Mouse (Mus musculus): ENCODE results near the gene Tcf7. TPM values are rescaled to one million over a fixed set of nuclear protein-coding genes. Genes with fewer than 3 reads are reported as not detected.

Tcf7 gene
- total RNA-seq, 2 experiments from 2014 or later: 0.55 to 6.6 TPM

GRCm38 (mm10) chr11:52268104-52268835 lies 14.5 kb downstream of the Tcf7 start:
- no peak for DNase-seq

- no peak for DNase-seq
These were observed 15.5 kb downstream of the Tcf7 start for GRCm38 (mm10) chr11:52267271-52267670.

DNA sequence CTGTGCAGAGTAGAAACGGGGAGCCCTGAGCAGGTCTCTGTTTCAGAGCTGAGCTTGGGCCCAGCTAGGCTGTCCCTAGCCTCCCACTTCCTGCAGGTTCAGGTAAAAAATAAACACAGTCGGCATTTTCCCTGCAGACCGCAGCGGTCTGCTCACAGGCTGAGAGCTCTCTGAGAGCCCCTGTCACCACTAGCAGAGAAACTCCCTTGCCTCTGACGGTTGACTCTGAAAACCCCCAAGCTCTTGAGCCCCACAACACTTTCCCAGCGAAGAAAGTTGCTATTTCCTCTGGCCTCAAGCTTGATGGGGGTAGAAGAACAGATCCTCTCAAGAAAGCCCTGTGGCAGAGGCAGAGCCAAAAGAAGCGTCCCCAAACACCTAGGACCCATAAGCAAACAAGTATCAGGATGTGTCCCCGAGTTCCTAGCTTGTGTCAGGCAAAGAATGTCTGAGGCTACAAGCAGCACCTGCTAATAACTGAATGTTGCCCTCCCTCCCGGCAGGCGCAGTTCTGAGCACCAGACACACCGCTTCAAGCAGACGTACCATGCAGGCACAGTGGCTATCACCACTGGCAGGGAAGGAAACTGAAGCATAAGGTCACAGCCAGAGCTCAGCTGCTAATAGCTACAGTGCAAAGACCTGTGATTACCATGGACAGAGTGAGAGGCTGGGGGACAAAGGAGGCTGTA lies 17.1 kb downstream of the Tcf7 start:
- no peak for DNase-seq

GRCm38 (mm10) chr11:52264871-52265270 lies 17.9 kb downstream of the Tcf7 start:
- no peak for DNase-seq

DNA sequence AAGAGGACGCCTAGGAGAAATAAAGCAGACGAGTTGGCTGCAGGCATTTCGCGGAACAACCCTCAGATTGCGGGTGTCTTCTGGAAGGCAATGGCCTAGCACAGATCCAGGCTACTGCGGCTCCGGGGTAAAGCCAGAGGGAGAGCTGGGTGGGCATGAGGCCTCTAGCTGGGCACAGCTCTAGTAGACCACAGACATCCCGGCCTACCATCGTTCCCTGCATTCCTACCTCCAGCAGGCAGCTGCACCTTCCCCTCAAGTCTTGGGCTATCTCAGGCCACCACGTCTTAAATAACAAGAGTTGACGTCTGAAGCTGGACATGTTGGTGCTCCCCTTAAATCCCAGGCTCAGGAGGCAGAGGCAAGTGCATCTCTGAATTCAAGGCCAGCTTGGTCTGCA lies 20.5 kb downstream of the Tcf7 start:
- no peak for DNase-seq

GRCm38 (mm10) chr11:52261937-52262336 lies 20.9 kb downstream of the Tcf7 start:
- peak; percentile 26 to 51 for DNase-seq

GRCm38 (mm10) chr11:52260878-52261277 lies 21.9 kb downstream of the Tcf7 start:
- no peak for DNase-seq

- DNase-seq: no peak
These were observed 24.1 kb downstream of the Tcf7 start for GRCm38 (mm10) chr11:52258711-52259110.

- no peak for DNase-seq
These were observed 25.4 kb downstream of the Tcf7 start for GRCm38 (mm10) chr11:52257376-52257775.

DNA sequence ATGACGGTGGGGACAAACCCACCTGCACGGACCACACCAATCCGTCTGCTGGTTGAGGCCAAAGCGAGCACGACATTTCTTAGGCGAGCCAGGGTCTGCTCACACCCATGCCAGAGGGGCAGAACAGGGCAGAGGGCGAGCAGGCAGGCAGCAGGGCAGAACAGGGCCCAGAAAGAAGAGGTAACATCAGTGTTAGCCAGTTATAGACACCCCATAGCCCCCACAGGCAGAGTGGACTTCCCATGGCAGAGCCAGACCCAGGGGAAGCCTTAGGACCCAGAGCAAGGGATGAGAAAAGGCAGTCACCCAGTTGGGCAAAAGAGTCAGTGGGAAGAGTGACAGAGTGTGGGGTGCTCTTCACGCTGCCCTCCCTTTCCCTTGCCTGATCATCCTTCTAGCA lies 27.7 kb downstream of the Tcf7 start:
- no peak for DNase-seq

- DNase-seq: peak; percentile 71 to 78
These were observed 29.0 kb downstream of the Tcf7 start for GRCm38 (mm10) chr11:52253674-52254375.

DNA sequence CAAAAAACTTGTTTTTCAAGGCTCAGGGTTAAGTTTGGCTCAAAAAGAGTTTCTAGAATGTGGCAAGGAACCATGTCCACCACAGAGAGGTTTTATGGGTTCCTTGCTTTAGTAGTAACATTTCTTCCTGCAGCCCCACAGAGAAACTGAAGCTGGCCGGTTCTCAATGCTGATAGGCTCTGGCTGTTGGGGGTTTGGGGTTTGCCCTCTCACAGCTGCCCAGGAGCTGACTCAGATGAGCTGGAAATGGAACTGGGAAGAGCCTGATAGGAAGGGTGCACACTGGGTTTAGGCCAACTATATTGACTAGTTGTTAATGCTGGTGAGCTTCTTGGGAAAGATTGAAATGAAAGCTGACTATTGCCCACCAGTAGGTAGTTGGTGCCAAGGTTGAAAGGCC lies 30.1 kb downstream of the Tcf7 start:
- peak; percentile 21 to 41 for DNase-seq

GRCm38 (mm10) chr11:52251770-52252169 lies 31.0 kb downstream of the Tcf7 start:
- no peak for DNase-seq

DNA sequence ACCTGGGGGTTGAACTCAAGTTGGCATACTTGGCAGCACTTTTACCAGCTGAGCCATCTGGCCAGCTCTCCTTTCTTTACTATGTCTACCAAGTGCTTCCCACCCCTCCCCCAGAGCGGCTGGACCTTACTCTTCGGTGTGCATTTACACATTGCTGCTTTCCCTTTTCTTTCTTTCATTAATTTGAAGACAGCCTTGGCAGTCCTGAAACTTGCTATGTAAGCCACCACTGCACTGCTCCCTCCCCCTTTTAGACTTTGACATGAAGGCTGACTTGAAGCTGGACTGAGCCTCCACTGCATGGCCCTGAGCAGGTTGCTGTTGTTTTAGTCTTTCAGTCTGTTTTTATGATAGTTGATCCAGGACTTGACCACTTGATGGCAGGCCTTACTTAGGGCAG lies 33.4 kb downstream of the Tcf7 start:
- no peak for DNase-seq

- no peak for DNase-seq
These were observed 41.8 kb downstream of the Tcf7 start for GRCm38 (mm10) chr11:52240898-52241542.

GRCm38 (mm10) chr11:52234509-52234908 lies 48.3 kb downstream of the Tcf7 start:
- DNase-seq: no peak

GRCm38 (mm10) chr11:52233906-52234305 lies 48.9 kb downstream of the Tcf7 start:
- no peak for DNase-seq

DNA sequence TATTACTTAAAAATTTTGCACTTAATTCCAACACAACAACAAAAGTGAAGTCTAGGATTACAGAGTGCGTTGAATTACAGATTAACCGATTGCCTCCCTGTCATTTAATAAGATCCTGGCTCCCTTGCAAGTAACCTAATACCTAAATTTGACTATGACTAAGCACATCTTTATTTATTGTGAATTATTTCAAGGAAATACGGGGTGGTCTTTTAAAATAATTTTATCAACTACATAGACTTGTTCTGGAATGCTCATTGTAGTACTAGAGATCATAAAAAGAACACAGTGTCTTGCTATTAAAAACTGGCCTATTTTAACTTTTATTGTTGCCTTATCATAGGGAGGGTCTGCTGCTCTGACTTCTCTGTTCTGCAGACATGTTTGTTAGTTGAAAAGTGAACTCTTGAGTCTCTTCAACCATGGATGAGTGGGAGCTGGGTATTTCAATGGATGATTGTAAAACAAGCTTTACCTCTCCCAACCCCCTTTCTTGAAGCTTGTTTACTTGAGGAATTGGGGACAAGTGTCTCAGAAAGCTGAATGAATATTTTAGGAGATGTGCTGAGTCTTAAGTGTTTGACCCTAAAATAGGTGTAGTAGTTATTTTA lies 49.7 kb downstream of the Tcf7 start:
- no peak for DNase-seq

GRCm38 (mm10) chr11:52231606-52232541 lies 50.9 kb downstream of the Tcf7 start, which contains the start of gene Skp1a:
TSS of gene Skp1a (plus strand) at chr11:52231995.
- DNase-seq: peak; percentile 92 to 97

- DNase-seq: no peak
These were observed 52.1 kb downstream of the Tcf7 start for GRCm38 (mm10) chr11:52230694-52231093.
